Mouse (Mus musculus): ENCODE results near the gene Hfe.

DNA sequence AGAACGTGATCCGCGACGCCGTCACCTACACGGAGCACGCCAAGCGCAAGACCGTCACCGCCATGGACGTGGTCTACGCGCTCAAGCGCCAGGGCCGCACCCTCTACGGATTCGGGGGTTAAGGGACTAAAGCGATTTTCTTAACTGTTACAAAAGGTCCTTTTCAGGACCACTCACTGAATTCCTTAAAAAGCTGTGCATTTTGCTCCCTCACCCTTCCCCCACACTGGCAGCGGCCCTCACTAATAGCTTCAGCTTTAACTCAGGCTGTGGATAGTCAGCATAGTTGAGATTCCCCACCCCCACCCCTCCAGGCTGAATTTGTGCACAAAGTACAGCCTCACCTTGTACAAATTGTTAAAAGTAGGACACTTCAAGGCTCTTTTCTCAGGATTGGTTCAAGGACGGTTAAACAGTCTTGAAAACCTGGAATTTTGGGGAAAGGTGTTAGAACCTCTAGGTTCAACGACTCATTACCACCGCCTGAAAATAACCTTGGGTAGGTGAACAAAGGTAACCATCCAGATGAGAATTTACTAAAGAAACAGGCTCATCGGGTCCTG lies 46.6 kb upstream of the Hfe start:
- TF ChIP-seq CTCF (conservative IDR thresholded peaks at IDR 0.05; ENCODE audit: low read length) = no peak
- no peak for TF ChIP-seq POU5F1 (IDR thresholded peaks at IDR 0.05; ENCODE audit: borderline replicate concordance, low read length)
- no peak for TF ChIP-seq NANOG (IDR thresholded peaks at IDR 0.05; ENCODE audit: borderline replicate concordance, low read length)
